Mouse (Mus musculus) cerebellum, adult 11 months (tissue): ENCODE measurements around the gene Timm44.

Source experiments
- DNase-seq: peaks from one replicate; pipeline ENCODE4 v3.0.0; 2022

Timm44 gene

DNA sequence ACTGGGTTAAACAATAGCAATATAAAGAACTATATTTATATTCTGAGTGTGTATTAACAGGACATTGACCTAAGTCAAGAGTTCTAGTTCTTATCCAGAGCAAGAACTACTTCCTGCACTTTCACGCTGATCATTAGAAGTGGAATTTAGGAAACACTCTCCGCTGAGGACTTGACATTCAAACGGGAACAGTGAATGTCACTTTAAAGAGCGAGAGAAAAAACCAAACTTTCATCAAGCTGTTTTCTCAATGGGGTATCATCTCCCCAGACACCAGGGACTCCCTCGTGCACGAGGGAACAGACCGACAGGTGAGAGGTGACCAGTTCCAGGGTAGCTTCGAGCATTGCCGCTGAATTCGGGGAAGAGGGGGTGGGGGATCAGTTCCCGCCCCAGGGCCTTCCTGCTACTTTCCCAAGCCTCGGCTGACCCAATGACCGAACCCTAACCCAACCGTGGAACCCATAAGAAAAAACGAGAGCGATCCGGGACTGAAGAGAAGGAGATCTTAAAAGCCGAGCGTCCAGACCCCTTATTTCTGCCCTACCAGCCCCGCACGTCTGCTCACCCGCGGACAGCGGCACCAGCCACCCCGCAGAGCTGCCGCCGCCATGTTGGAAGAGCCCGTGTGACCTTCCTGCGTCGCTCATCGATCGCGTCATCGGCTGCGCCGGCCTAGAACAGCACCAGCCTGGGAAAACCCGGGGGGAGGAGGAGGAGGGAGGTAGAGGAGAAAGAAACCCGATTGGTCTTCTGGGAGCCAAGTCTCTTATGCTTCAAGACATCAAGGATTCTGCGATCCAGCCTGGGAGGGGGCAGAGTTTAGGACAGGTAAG lies at the start of gene Timm44:
Gene Timm44, minus strand, starts transcription at position 639 of the 836 bp plus-strand sequence.
- DNase-seq: peak; percentile 94

DNA sequence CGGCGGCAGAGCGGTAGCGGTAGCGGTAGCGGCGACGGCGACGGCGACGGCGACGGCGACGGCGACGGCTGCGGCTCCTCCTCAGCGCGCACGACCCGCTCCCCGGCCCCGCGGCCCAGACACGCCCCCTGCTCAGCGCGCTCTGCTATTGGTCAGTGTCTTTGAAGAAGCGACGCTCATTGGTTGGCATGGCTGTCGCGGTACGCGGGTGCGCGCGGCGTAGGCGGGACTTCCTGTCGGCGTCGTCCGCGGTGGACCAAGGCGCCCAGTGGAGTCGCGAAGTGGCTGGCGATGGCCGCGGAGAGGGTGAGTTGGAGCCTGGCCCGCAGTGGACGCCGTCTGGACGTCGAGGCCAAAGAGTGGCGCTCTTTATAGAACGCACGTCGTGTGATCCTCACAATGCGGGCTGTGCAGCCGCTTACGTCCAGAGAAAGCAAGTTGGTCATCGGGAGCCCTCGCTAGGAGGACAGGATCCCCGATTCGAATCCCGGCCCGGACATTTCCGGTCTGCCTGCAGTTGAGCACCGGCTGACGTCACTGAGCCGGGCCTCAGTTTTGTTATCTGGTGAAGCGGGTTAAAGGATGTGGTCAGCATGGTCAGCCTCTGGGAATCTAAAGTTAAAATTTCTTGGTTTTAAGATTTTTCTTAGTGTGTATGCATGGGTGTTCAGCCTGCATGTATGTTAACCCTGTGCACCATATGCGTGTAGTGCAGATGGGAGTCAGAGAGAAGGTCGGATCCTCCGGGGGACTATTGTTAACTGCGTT lies 49.5 kb upstream of the Timm44 start, which contains the start of the genes Ccl25 and Elavl1:
Gene Ccl25, plus strand, starts transcription at position 228 of the 768 bp plus-strand sequence.
Gene Elavl1, minus strand, starts transcription at position 431 of the 768 bp plus-strand sequence.
- DNase-seq: peak; percentile 96

DNA sequence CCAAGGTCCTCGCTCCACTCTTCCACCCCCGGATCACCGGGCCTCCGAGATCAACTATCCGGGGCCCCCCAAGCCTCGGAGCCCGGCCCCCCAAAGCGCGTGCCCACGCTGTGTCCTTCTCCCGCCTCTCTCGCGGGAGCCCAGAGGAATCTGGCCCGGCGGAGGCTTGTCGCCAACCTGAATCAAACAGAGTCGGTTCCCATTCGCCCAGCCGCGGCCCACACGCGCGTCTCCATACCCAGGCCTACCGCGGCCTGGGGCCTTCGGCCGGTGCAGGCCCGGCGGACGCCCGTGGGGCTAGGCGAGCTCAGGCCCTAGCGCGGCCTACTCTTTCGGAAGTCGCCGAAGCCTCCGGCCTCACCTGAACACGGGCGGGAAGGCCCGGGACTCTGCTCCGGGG lies 48.8 kb upstream of the Timm44 start:
- DNase-seq: no peak

DNA sequence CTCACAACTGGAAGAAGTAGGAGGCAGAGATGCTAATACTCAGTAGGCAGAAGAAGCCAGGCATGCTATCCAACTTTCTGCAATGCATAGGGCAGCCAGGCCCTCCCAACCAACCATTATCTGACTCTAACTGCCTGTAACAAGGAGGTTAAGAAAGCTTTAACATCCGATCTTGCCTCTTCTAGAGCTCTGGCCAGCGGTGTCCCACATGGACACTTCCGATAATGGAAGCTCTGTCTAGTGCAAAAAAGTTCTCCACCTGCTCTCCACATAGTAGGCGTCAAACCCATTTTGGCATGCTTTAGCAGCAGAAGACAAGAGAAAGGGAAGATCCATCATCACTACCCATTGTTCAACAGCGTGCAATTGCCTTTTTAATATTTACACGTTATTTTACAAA lies 48.2 kb upstream of the Timm44 start:
- DNase-seq: no peak

DNA sequence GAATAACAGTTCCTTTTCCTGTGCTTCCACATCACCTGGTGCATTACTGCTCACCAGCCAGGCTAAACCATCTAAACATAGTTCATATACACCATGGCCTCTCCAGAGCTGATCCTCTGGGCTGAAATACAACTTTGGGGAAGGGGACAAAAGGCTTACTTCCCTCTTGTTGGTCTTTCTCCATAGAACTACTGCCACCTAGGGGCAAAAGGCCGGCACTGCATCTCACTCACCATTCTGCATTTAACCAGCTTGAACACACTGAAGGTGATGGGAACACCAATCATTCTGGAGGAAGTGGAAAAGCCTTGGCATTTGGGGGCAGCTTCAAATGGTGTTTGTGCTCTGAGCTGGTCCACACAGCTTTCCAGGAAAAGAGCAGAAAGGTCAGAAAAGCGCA lies 46.8 kb upstream of the Timm44 start:
- DNase-seq: peak; percentile 63

DNA sequence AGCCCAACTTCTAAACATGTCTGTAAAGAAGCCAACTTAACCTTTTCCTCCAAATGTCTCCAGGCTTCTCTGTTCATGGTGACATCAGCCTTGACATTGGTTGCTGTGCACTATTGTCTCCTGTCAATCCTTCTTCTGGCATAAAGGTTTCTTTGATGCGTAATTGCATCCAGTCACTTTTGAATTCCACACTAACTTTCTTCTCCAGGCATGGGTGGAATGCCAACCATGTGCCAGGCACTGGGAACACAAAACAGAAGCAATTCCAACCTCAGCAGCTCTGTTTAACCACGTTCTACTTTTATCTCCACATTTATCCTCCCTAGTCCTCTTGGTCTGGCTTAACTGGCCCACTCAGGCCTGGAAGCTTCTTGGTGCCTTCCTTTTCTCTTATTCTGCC lies 45.3 kb upstream of the Timm44 start:
- DNase-seq: no peak

DNA sequence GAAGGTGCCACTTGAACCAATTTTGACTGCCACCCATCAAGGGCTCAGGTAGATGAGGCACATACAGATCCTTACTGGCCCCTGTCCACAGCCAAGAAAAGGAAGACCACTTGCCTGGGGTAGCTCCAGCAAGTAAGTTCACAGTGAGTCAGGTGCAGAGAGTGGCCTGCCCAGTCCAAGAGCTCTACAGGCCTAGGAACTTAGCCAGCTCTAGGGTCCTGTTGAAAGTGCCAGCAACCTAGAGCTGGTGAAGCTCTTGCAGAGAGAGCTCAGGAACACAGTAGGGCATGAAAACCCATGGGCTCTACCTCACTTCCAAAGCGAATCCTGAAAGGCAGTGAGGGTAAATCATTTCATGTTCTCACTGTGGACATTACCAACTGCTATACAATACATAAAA lies 44.7 kb upstream of the Timm44 start:
- no peak for DNase-seq

DNA sequence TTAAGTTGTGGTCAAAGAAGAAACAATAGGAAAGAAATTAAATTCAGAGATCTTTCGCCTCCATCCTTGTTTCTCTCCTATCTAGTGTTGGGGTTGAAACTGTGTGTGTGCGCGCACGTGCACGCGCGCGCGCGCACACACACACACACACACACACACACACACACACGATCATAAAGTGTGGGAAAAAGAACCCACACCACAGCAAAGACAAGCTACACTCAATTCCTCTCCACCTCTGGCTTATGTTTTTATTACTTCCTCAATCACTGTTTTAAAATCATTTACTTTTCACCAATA lies 43.8 kb upstream of the Timm44 start:
- no peak for DNase-seq

DNA sequence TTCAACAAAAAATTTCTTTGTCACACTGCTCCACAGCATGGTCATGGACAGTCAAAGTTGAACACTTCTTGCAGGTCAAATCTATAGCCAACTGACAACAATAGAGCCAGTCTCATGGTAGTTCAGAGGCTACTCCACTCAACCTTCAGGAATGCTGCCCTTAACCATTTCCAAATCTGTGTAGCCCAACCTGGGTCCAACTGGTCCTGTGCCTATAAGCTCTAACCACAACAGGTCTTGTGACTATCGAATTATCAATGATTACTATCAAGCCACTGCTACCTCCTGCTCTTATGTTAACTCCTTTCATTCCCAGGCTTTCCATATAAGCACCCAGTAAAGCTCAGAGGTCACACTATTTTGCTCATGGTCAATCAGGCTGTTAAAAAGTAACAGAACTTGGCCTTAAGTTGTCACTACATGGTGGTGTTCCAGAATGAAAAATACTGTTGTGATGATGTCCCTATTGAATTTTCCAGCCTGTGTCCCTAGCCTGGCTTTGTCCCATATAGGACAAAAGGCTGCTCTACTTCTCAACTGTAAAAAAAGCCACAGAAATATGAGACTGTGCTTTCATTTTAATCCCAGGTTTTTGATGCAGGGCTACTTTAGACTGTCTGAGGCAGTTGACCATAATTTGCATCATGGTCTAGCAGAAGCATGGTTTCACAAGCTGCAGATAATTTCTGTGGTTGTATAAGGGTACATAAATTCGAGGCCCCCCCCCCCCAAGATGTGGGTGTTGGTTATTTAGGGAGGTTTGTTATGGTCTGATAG lies 43.3 kb upstream of the Timm44 start:
- no peak for DNase-seq

DNA sequence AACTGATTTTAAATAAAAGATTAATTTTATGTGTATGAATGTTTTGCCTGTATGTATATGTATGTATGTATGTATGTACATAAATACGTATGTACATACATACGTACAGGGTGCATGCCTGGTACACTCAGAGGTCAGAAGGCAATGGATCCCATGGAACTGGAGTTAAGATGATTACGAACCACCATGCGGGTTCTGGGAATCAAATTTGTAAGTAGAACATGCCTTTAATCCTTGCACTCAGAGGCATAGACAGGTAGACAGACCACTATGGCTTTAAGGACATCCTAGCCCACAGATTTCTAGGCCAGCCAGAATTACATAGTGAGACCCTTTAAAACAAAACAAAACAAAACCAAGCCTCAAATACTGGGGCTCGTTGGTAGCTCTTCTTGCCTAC lies 42.4 kb upstream of the Timm44 start:
- no peak for DNase-seq

DNA sequence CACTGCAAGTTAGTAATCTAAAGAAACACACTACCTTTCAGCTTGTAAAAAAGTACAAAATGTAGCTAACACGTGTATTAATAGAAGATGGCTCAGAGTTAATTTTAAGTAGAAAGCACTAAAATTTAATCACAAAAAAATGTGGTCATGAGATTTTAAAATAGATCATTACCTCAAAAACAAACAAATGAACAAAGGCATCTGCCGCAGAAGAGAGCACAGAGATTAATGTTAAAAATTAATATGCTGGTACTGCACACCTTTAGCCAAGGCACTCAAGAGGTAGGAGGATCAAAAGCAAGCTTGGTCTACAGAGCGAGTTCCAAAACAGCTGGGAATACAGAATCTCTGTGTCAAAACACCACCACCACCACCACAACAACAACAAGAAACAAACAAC lies 39.1 kb upstream of the Timm44 start:
- no peak for DNase-seq

DNA sequence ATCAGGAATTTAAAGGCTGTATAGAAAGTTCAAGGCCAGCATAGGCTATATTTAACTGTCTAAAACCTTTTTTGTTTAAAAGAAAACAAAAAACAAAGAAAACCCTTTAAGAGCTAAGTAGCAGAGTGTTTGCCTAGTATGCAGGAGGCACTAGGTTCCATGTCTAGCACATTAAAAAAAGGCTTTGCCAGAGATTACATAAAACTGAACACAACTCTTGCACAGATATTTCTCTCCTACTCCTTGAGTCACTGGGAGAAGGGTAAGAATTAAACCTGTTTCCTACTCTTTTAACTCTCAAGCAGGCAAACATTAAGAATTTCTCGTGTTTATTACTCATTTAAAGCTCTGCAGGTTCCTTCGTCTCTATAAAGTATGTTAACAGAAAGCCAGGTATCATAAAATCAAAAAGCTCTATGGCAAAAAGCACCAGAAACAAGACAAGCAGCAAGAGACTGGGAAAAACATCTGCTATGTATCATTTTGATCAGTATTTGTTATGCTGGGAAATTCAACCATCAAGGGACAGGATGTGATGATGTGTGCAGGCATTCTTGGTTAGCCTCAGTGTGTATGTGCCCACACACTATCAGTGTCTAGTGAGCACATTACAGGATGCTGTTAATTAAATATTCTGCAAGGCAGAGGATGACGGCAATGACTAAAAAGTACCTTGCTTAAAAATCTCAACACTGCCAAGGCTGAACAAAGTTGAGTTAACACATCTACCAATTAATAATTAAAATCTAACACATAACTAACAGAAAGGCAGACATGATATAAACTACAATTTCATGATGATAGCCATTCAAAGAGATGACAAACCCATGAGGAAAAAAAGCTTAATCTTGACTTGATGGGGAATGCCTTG lies 37.8 kb upstream of the Timm44 start:
- no peak for DNase-seq

DNA sequence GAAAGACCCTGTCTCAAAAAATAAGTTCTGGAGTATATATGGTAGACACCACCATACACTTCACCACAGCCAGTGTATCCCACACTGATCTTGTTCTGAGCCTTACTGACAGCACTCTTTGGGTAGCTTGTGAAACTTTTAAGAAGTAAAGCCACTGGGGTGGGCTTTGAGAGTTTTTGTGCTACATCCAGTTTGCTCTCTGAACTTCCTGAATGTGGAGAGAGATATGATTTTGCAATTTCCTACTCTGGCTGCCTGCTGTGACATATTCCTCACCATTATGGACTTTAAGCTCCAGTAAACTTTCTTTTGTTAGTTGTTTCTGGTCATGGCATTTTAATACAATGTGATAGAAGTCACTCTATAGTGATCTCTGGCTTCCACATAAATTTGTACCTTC lies 36.4 kb upstream of the Timm44 start:
- DNase-seq: no peak

DNA sequence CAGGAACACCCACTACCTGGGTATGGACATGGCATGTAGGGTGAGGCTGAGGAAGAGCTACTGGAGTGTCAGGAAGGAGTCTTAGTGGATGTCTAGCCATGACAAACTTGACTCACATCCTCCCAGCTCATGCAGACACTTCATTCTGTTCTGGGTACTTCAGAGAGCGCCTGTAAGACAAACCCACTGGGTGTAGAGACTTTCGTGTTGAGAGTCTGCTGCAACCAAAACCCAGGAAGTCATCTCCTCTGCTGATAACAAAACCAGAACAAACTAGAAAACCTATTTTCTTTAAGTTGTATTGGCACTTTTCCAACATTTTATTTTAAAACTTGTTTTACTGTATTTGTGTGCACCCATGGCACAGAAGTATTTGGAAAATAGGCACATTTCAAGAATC lies 30.1 kb upstream of the Timm44 start:
- DNase-seq: no peak

DNA sequence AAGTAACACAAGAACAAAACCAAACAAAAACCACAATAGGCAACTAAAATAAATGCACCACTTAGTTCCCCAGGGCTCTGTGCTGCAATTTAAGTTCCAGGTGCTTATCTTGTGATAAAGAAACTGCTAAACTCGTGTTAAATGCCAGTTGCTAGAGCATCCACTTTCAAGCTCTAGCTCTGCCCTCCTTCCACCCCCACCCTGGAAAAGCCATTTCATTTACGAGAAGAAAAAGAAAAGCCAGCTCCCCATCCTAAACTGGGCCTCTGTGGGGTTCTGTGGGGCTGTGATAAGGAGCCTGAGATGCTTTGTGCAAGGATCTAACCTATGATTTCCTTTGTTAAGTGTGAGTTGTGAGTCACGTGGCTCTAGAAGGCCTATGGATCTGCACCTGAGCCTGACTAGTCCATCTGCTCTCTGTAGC lies 28.4 kb upstream of the Timm44 start:
- DNase-seq: no peak

DNA sequence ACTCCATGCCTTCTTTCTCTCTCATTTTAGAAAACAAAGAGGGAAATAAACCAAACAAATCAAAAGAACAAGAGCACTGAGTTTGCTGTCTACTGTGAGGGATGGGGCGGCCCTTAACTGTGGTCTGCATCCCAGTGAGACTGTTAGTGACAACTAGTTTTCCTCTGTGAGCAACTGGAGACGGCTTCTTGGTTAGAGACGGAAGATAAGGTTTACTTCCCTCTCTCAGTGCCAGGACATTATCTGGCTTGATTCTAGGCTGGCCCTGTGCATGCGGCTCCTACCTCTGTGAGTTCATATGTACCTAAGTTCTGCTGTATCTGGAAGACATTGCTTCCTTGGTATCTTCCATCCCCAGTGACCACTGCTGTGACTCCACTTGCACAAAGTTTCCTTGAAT lies 22.1 kb upstream of the Timm44 start:
- DNase-seq: no peak

DNA sequence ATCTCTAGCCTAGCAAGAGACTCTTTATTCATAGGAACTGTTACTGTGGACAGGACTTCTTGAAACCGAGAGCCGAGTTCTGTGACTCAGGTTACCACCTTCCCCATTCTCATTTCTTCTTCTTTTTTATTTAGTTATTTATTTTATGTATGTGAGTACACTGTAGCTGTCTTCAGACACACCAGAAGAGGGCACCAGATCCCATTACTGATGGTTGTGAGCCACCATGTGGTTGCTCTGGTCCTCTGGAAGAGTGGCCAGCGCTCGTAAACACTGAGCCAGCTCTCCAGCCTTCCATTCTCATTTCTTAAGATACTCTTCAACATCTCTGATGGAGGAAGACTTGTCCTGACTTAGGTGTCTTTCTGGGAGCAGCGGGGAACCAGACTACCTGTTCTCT lies 17.0 kb upstream of the Timm44 start:
- no peak for DNase-seq

DNA sequence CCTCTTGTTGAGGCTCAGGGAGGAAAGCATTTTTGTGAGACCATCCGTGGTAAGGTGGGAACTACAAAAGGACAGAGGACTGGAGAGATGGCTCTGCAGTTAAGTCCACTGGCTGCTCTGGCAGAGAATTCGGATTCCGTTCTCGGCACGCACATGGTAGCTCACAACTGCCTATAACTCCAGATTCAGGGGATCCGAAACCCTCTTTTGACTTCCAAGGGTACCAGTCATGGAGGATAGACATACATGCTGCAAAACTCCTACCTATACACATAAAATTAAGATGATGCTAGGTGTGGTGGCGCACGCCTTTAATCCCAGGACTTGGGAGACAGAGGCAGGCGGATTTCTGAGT lies 375 bp upstream of the Timm44 start:
- no peak for DNase-seq

DNA sequence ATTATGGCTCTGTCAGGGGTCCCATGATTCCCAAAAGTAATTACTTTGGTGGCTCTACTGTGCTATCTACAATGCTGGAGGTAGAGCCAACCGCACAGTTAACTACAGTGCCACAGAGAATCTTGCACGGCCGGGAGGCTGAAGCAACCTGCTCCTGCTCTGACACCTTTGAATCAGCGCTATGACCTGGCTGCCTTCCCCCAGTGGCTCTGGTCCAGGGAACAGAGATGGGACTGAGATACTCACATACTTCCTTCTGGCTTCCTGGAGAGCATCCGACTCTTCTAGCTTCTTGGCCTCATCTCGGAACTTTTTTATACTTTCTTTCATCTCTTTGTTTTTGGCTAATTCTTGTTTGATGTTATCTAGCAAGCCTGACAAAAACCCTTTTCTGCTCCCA lies 6.1 kb downstream of the Timm44 start:
- DNase-seq: no peak

DNA sequence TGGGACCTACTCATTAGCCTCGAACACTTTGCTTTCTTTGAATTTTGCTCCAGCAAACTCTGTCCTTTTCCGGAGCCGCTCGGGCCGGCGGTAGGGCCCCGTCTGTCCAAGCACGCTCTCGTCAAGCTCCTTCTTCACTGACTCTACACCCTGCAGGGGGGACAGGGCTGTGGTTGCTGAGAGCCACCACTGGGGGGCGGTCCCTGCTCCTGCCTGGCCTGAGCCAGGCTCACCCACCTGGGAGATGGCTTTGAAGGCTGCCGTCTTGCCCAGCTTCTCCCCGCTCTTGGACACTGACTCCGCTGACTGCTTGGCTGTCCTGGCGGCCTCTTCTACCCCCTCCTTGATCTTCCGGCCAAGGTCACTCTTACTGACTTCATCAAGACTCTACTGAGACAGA lies 8.1 kb downstream of the Timm44 start:
- no peak for DNase-seq

DNA sequence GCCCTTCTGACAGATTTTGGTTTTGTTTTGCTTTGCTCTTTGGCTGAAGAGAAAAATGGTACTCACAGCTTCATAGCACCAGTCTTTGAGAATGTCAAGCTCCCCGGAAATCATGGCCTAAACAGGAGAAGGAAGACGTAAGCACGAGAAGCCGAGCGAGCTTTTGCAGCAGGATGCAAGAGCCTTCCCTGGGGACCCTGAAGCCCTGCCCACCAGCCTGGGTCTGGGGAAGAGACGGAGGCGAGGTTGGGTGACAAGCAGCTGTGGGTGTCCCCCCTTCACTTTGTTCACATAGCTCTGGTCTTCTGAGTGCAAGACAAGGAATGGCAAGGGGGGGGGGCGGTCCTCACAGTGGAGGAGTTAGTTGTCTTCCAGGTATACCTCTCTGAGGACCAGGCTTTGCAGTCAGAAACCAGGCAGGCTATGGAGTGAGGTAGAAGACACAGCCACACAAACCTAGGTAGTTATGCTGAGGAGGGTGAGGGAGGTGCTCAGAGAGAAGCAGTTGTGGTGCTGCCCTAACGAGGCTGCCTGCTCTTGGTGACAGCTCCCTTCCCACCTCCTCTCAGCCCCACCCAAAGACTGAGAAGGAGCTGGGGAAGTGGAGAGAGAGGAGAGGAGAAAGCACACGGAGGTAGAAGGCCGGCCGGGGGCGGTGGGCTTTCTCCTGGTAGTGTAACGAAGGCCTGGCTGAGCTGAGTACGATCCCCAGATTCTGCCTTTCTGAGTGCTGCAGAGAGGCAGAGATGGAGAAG lies 10.4 kb downstream of the Timm44 start:
- DNase-seq: no peak
